Mouse (Mus musculus) cerebellum, adult 11-12 months (tissue): Measurements from ENCODE around the gene Inpp5k.

Experiments
- DNase-seq: peaks from one replicate; pipeline ENCODE4 v3.0.0; 2022

The Inpp5k gene

DNA sequence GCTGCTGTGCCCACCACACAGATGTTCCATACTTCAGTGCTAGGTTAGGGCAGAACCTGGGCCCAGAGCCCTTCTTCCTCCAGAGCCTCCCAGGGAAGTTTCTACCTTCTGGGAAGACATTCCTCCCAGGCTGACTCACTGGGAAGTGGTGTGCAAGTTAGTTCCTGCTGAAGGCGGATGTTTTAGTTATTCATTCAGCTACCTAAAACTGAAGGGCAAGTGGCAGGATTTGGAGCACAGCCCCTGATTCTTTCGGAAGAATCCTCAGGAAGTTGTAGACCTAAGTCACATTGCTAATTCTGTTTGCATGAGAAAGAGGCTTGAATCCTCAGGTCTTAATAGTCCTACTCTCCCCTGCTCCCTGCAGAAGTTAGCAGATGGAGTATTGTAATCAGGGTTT lies 9.4 kb upstream of the Inpp5k start:
- no peak for DNase-seq

- no peak for DNase-seq
Observed at GRCm38 (mm10) chr11:75622588-75623329, 8.0 kb upstream of the Inpp5k start.

DNA sequence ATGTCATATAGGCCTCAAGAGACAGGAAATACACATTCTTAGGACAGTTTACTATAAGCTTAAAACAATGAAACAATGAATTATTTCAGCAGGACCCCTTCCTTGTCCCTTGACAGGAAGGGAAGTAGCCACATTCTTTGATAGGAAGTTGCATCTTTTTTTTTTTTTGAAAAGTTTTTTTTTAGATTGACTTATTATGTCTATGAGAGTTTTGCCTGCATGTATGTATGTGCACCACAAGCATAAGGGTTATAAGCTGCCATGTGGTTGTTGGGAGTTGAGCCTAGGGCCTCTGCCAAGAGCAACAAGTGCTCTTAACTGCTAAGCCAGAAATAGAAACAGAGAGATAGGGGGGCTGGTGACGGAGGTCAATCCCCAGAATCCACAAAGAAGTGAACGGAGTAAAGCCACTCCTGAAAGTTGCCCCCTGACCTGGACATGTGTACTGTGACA lies 6.7 kb upstream of the Inpp5k start:
- no peak for DNase-seq

- no peak for DNase-seq
Observed at GRCm38 (mm10) chr11:75625820-75626219, 5.0 kb upstream of the Inpp5k start.

DNA sequence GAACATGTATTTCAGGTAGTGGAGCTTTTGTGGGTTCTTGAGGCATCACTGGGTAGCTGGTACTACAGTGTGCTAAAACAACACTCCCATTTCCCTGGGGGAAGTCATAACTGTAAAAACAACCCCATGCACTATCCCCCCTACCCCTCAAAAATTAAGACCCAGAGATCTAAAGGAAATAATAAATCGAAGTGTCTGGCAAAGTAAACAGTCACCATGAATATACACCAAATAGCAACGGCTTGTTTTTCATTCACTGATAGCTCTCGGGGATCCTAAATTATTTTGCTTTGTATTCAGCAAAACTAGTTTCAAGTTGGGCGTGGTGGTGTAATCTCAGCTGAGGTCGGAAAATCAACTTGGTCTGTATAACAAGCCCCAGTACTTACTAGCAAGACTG lies 690 bp upstream of the Inpp5k start:
- DNase-seq = no peak

DNA sequence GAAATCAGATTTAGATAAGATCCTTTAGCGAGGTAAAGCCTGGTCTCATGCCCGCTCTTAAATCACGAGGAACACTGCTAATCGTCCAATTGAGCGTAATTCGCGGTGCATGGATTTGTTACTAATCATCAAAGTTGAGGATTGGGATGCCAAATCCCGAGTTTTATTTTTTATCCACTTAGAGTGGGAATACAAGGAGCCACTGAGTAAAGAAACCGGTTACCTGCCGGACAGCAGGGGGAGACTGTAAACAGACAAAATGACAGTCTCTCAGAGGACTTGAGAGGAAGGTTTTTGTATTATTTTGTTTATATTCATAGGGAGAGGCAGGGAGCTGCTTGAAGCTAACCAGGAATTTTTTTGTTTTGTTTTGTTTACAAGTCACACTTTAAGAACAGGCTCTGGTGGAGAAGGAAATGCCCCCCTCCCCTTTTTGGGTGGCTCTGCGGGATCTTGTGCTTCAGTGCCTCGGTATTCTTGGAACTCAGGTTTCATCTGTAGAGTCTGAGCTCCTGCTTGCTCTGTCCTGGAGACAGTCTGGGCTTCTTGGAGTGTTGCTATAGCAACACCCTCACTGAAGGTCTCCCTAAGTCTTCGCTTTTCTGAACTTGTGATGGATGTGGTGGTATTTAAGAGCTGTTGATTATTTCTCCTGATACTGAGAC lies 905 bp downstream of the Inpp5k start:
- DNase-seq = peak; percentile 45

- no peak for DNase-seq
Observed at GRCm38 (mm10) chr11:75632921-75633320, 2.1 kb downstream of the Inpp5k start.

GRCm38 (mm10) chr11:75634801-75635200 lies 4.0 kb downstream of the Inpp5k start:
- DNase-seq = no peak

DNA sequence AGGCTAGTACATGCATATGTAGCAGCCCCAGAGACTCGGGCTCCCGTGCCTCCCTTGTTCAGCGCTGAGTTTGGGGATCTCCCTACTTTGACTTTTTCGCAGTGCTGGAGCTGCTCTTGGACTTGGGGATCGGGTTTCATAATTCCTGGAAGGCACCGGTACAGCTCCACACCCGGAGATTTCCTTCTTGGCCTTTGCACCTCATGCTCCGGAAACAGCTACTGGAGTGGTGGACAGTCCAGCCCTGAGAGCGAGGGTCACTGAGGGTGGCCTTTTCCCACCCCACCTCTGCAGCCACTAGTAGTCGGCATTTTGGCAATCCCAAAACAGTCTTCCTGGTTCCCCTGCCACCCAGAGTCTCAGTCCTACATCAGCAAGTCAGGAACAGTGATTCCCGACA lies 4.5 kb downstream of the Inpp5k start:
- no peak for DNase-seq

DNA sequence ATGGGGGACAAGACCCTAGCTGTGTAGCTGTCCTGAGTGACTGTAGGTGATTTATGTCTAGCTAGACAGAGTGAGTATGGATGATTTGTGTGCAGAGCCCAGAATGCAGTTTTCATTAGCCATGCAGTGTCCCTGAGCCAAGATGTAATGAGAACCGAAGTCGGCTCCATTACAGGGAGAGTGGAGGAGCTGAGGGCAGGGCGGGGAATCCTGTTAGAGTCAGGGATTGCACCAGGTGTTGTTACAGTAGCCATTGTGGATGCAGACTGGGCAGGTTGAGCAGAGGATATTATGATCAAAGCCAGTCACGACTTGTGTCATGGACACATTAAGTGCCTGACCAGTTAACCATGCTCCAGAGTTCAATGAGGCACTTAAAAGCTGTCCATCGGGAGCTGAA lies 12.5 kb downstream of the Inpp5k start:
- DNase-seq = no peak

DNA sequence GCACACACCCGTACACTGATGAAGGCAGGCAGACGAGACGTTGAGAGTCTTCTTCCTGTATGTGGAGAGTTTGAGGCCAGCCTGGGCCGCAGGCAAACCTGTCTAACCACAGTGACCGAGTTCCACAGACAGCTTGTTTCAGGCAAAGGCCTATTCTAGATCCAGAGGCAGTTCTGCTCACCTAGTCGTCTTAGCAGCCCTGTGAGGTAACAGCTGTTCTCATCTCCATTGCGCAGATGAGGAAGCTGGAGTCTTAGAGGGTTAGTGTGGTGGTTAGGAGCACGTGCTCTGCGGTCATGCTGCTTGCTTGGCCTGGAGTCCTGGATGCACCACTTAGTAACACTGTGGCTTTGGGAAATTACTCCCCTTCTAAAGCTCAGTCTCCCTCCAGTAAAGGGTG lies 13.9 kb downstream of the Inpp5k start:
- no peak for DNase-seq

DNA sequence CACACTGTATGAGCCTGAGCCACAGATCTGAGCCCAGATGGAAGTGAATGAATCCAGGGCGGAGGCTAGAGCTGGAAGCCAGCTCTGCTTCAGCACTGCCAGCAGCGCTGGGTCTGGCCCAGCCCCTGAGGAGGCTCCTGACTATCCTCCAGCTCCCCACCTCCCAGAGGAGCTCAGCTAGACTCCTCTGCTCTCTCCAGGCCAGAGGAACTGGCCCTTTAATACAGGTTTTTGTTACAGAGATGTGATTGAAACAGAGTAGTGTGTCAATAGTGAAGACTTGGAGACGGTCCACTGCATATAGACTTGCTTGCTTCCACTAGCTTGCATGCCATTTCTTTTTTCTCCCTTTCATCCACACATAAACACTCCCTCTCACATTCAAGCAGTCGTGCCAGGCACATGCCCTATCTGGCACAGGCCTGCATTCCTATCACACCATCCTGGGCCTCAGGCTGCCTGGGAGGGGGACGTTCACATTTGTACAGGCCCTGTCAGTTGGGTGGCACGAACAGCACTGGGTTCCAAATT lies 17.0 kb downstream of the Inpp5k start:
- peak; percentile 64 for DNase-seq

- no peak for DNase-seq
Observed at GRCm38 (mm10) chr11:75649155-75649561, 18.4 kb downstream of the Inpp5k start.

DNA sequence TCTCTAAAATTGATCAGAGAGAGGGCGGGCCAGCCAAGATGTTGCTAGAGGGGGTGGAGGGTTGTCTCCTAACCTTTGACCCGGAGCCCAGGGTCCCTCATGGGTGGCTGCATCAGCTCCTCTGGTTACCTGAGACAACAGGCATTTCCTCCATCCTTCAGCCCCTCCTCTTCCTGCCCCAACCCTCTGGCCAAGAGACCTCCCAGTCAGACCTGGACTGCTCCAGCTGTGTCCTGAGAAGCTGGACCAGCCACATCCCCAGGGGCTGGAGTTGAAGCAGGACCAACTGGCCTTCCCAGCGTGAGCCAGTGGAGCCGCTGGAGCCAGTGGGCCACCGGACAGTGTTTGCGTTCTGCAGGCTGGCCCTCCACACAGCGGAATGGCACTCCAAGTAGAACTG lies 19.5 kb downstream of the Inpp5k start, which contains the start of gene Myo1c:
Myo1c (plus strand) TSS at position 194 of the 400 bp plus-strand sequence.
- DNase-seq = no peak

- no peak for DNase-seq
Observed at GRCm38 (mm10) chr11:75650958-75651425, 20.2 kb downstream of the Inpp5k start.

DNA sequence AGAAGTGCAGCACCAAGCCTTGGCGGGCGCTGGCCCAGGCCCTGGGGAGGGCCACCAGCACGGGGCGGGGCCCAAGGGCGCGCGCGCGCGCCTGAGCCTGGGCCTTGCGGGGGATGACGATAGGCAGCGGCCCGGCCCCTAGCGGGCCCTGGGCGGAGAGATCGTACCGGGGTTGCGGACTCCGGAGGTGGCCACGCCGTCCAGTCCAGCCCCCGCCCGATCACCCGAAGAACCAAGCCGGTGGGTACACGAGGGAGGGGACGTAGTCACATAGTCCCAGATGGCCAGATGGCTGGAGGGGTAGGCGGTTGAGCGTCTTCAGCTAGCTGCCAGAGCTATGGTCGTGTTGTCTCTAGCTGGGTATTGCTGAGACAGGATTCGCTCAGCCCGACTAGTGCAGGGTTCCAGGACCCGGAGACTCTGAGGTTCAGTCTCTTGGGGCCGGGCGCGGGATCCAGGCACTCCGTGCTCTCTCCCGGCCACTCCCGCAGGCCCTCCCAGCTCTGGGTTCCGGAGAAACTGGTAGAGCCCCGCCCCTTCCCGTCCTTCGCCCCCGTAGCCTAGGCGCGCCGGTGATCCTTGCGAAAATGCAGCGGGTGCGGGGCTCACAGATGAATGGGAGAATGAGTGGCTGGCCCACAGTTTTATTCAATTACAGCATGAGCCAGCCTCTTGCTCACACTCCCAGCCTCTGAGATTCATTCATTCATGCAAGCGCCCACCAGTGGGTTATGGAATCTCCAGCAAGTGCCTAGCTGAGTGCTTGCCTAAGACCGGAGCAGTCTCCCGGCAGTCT lies 20.8 kb downstream of the Inpp5k start:
- DNase-seq = peak; percentile 82

DNA sequence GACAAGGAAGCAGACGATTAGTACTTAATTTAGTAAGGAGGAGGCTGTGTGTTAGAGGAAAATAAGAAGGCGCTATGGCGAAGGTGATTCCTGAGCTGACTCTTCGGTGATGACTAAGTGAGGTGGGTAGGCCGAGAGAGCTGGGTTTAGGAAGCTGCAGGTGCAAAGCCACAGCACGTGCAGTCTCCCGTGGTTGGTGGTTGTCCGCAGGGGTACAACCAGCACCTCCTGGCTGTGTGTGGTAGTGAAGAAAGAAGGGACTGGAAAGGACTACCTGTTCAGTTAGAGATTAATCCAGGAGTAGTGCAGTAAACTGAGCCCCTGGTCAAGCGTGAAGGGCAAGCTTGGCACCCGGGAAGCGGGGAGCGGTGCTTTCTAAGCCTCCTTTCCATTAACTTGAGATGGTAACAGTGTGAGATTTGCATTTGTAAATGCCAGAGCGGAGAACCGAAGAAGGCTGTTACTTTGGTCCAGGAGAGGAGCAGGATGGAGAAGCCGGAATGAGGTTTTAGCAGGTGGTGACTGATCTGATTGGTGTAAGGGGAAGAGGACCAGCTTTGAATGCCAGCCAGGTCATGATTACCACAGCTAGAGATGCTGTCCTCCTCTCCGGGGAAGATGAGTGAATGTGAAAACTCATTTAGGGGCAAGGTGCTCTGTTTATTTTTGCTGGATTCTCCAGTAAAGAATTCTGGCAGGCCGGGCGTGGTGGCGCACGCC lies 21.6 kb downstream of the Inpp5k start:
- no peak for DNase-seq

GRCm38 (mm10) chr11:75652942-75653684 lies 22.3 kb downstream of the Inpp5k start:
- no peak for DNase-seq

GRCm38 (mm10) chr11:75653781-75654470 lies 23.1 kb downstream of the Inpp5k start:
- DNase-seq = peak; percentile 82

DNA sequence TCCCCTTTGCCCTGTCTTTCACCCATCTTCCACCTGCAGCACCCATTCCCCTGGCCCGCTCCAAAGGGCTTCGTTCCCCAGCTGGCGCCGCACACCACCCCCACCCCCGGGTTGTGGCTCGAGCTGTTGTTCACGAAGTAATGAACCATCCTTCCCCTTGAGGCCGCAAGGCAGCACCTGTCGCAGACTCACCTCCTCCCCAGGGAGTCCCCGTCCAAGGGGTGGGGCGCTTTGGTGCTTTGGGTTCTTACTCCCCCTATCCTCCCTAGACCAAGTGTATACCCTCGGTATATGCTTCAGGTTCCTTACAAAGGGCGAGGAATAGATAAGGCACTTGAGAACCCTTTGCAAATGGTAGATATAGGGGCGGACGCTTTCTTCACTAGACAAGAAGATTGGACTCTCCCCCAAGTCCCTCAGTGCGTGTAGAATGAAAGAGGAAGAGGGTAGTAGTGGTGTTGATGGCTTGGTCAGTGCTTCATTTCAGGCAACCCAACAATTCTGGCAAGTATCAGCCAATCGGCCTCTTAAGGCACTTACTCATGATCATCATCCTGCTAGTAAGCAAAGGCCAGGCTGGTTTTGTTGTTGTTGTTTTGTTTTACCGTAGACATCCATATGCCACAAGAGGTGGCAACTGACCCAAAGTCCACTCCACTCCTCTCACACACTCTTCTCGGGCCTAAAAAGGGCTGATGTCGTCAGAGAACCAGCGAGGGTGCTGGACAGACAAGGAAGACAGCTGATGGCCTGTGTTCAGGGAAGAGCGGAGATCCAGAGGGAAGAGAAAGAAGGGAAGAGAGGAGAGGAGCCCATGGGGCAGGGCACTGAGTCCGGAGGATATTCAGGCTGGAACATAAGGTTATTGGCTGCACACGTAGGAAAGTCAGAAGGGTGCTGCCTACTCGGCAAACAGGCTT lies 23.9 kb downstream of the Inpp5k start:
- DNase-seq = no peak
